In genomic region chr19:41091901-41092300, GRCm38 (mm10) we compare ENCODE assay signal across 32 mouse cellular contexts. TPM values are rescaled to one million over a fixed set of nuclear protein-coding genes. Genes with fewer than 3 reads are reported as not detected.
"Had no signal": no experiment of that assay in that cellular context is flagged by ENCODE, and none has a peak within 500 bp of the region (broad histone marks: within the 10 kb centered on the region; RNA-seq: fewer than 3 reads in every experiment).

No protein-coding gene starts in this region.

- H3K4me2 ChIP-seq: limb, embryonic 12.5 days; limb, embryonic 15.5 days; liver, embryonic 13.5 days; midbrain, embryonic 12.5 days; neural tube, embryonic 13.5 days had no signal

- H3K4me1 ChIP-seq: limb, embryonic 15.5 days; liver, embryonic 13.5 days; midbrain, embryonic 12.5 days had no signal

- H3K4me3 ChIP-seq: layer of hippocampus, adult 2 months; limb, embryonic 12.5 days; limb, embryonic 15.5 days; liver, embryonic 13.5 days; midbrain, embryonic 12.5 days; myocyte; neural tube, embryonic 13.5 days had no signal

- DNase-seq: kidney, adult 18-20 months; kidney, postnatal 25 days; layer of hippocampus, adult 9-11 months; left cerebral cortex, postnatal 4 days; liver, embryonic 13.5 days; lung, adult 2 months; lung, postnatal 14 days; lung, postnatal 4 days; retina, postnatal 1 day; thymus, adult 18-20 months; thymus, postnatal 36 days had no signal

- H3K36me3 ChIP-seq: limb, embryonic 12.5 days; limb, embryonic 15.5 days; liver, embryonic 13.5 days; midbrain, embryonic 12.5 days; neural tube, embryonic 13.5 days had no signal

- H3K9ac ChIP-seq: limb, embryonic 12.5 days; limb, embryonic 15.5 days; liver, embryonic 13.5 days; midbrain, embryonic 12.5 days; neural tube, embryonic 13.5 days had no signal

- ATAC-seq: intestine, embryonic 16.5 days; midbrain, embryonic 16.5 days had no signal

- H3K27ac ChIP-seq: kidney, postnatal 0 days; layer of hippocampus, adult 2 months; limb, embryonic 12.5 days; limb, embryonic 15.5 days; liver, embryonic 13.5 days; midbrain, embryonic 12.5 days; neural tube, embryonic 13.5 days had no signal

- H3K9me3 ChIP-seq: limb, embryonic 12.5 days; limb, embryonic 15.5 days; liver, embryonic 13.5 days; midbrain, embryonic 12.5 days; neural tube, embryonic 13.5 days had no signal

RNA-seq across cellular contexts. Expression of gene Opalin, which starts 15.0 kb away (rescaled TPM):
- total RNA-seq: left cerebral cortex, postnatal 4 days; megakaryocyte-erythroid progenitor cell, adult 5-6 weeks; monocyte, adult 5-6 weeks; neutrophil, adult 5-6 weeks had no signal
- polyA plus RNA-seq: intestine, embryonic 16.5 days; kidney, embryonic 14.5 days; kidney, postnatal 0 days; large intestine, adult 2 months; limb, embryonic 12.5 days; limb, embryonic 15.5 days; liver, embryonic 13.5 days; liver, embryonic 16.5 days; lung, adult 2 months; lung, embryonic 16.5 days; midbrain, embryonic 12.5 days; midbrain, embryonic 16.5 days; myocyte; neural tube, embryonic 13.5 days; small intestine, adult 2 months; spleen, adult 2 months; stomach, embryonic 16.5 days; testis, adult 2 months; urinary bladder, adult 2 months had no signal
